Mouse (Mus musculus) hindbrain, embryonic 11.5 days (tissue): ENCODE data around the gene Pilrb1. TPM values are rescaled to one million over a fixed set of nuclear protein-coding genes. Genes with fewer than 3 reads are reported as not detected.

Source experiments
- ATAC-seq: fragments of 200-750 bp; cut with Nextera tagmentation; 2 replicates; pipeline ENCODE4 v1.8.0; 2017; ENCODE audit warnings: mild to moderate bottlenecking, moderate TSS enrichment, moderate library complexity; ENCODE audit not compliant: low FRiP score
- DNase-seq: peaks from one replicate; pipeline ENCODE4 v3.0.0-alpha.2; 2015; ENCODE audit warnings: low spot score
- H3K27ac ChIP-seq: fragments of 300-500 bp; sonication (generic); 2 replicates; pipeline ENCODE4 v1.5.1; 2014; ENCODE audit warnings: mild to moderate bottlenecking, low read depth, low read length
- H3K27me3 ChIP-seq: fragments of 300-500 bp; sonication (generic); 2 replicates; pipeline ENCODE4 v1.6.1; 2014; ENCODE audit warnings: mild to moderate bottlenecking, low read length, moderate library complexity, mixed read lengths; ENCODE audit not compliant: control insufficient read depth, insufficient read depth
- H3K36me3 ChIP-seq: fragments of 300-500 bp; sonication (generic); 2 replicates; pipeline ENCODE4 v1.6.1; 2014; ENCODE audit warnings: mild to moderate bottlenecking, low read length, moderate library complexity, mixed read lengths; ENCODE audit not compliant: control insufficient read depth, insufficient read depth
- H3K4me1 ChIP-seq: fragments of 300-500 bp; sonication (generic); replicated peaks from 2 replicates; pipeline ENCODE4 v1.6.1; 2014; ENCODE audit warnings: low read length, mixed read lengths; ENCODE audit not compliant: control insufficient read depth, insufficient read depth
- H3K4me2 ChIP-seq: fragments of 300-500 bp; sonication (generic); replicated peaks from 2 replicates; pipeline ENCODE4 v1.6.1; 2014; ENCODE audit warnings: mild to moderate bottlenecking, low read depth, low read length
- H3K4me3 ChIP-seq: fragments of 300-500 bp; sonication (generic); 2 replicates; pipeline ENCODE4 v1.5.1; 2014; ENCODE audit warnings: low read depth, low read length
- H3K9ac ChIP-seq: fragments of 300-500 bp; sonication (generic); 2 replicates; pipeline ENCODE4 v1.6.1; 2014; ENCODE audit warnings: low read depth, low read length
- H3K9me3 ChIP-seq: fragments of 300-500 bp; sonication (generic); 2 replicates; pipeline ENCODE4 v1.6.1; 2016; ENCODE audit warnings: low read length; ENCODE audit not compliant: control insufficient read depth
- WGBS: fragments of 180-500 bp; shearing (Covaris S2); extraction: QIAGEN DNeasy Blood & Tissue Kit; methylation state at CpG from one replicate; pipeline ENCODE4 v1.1.7; 2014; 5-methylcytosine and 5-hydroxymethylcytosine counted together
- polyA plus RNA-seq: library from polyadenylated mRNA; unstranded; fragments of >200 nt; fragmentation: Nextera tagmentation; extraction: Ambion mirVana; gene quantifications from 2 replicates; pipeline ENCODE4 v1.2.1, GENCODE M21; 2014

Gene Pilrb1
- polyA plus RNA-seq, 1 experiment from 2014 or later, result not detected

DNA sequence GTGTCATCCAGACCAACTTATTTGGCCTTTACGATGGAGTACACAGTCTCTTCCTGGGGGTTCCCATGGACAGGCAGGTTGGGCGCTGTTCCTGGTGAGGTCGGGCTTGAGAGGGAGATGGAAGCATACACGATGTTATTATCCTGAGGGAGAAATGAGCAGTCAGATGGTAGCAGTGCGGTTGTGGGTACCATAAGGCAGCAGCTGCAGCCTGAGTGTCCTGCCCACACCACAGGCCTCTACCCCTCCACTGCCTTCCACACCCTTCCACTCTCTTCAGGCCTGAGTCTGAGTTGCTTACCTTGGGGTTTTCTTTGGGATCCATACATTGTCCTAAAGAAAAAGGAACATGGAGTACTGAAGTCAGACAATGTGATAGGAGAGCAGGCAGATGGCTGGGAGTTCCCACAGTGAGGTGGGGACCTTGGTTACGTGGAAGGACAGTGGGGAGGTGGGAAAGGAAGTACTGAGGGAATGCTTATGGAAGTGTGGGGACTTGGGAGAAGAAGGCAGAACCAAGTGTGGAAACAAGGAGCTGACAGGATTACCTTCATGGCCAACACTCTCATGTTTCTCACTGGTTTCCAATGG is 34.4 kb downstream of the Pilrb1 start:
- Histone ChIP-seq H3K4me1 (no peaks in the 10 kb centered on the region), H3K4me3 (no peak overlapping the region), H3K9ac (no peak overlapping the region), H3K4me2 (no peak overlapping the region), H3K27ac (no peak overlapping the region), H3K27me3 (no peaks in the 10 kb centered on the region), H3K36me3 (no peaks in the 10 kb centered on the region), H3K9me3 (no peaks in the 10 kb centered on the region)
- DNase-seq, result no peak
- 88% methylated on average over 6 of the region's 6 CpGs for WGBS
- ATAC-seq, result no peak

DNA sequence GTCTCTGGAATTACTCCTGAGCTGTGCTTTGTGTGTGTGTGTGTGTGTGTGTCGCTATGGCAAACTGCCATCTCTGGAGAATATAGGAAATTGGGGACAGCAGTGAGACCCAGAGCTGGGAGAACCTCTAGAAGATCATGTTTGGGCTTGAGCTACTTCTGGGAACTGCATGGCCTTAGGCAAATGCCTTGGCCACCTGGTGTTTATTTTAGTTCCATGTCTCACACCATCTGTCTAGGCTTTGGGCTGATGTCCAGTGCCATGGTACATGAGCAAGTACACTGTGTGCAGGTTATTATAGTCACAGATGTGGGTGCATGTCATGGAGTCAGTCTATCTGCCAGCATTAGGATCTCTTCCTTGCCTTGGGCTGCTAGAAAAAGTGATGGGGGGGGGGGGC is 35.3 kb downstream of the Pilrb1 start:
- no peaks in the 10 kb centered on the region for H3K27me3 ChIP-seq
- H3K36me3 ChIP-seq, result no peaks in the 10 kb centered on the region
- H3K4me1 ChIP-seq, result no peaks in the 10 kb centered on the region
- DNase-seq, result no peak
- H3K9me3 ChIP-seq, result no peaks in the 10 kb centered on the region
- no peak overlapping the region for H3K9ac ChIP-seq
- whole genome bisulfite sequencing, result 77% methylated on average over 1 of the region's 1 CpGs
- H3K4me3 ChIP-seq, result no peak overlapping the region
- ATAC-seq, result no peak
- H3K27ac ChIP-seq, result no peak overlapping the region
- no peak overlapping the region for H3K4me2 ChIP-seq

DNA sequence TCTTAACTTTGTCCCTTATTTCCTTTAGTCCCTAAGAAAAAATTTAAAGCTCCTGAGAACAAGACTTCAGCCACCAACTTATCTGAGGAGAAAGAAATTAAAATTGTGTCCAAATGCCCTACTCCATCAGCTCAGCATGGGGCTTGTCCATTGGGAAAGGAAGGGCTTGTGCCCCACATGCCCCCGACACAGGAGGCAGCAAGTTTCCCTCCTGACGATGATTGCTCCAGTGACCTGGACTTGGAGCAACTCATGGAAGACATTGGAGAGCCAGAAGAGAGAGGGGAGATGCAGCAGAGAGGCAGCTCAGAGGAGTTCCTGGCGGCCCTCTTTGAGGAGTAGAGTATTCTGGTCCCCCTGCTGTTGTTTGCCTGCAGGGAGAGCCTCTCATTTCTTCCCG is 35.8 kb downstream of the Pilrb1 start:
- 65% methylated on average over 4 of the region's 4 CpGs for WGBS
- ATAC-seq (no peak), DNase-seq (no peak)
- H3K27me3 ChIP-seq, result no peaks in the 10 kb centered on the region
- H3K27ac ChIP-seq, result no peak overlapping the region
- no peak overlapping the region for H3K9ac ChIP-seq
- H3K4me1 ChIP-seq, result no peaks in the 10 kb centered on the region
- no peak overlapping the region for H3K4me3 ChIP-seq
- H3K4me2 ChIP-seq, result no peak overlapping the region
- H3K9me3 ChIP-seq, result no peaks in the 10 kb centered on the region
- no peaks in the 10 kb centered on the region for H3K36me3 ChIP-seq

DNA sequence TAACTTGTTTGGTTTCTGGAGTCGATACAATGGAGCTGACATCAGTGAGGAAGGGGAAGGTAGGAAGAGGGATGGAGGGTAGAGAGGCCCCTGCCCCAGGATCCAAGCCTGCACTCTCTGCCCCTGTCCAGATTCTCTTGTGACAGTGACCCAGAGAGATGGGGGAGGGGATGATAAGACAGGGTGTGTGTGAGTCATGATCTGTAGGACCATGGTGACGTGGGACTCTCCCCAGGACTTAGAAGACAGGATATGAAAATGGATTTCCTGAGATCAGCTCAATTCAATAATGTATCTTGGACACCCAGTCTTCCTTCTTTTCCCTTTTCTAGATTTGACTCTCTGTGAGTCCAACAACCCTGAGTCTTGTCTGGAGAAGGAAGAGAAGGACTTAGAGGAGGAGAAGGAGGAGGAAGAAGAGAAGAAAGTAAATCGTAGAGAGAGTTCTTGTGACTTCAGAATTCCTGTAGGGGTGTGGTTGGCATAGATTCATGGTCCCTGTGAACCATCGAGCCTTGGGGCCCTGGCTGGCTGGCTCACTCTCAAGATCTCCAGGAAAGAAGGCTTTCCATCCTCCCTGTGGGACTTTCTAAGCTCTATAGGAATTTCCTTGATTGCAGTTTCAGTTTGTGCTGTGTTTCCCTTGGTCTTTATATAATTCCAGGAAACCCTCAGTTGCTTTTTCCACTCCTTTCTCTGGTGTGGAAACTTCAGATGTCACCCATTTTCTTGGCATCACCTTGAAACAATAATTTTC is 40.3 kb downstream of the Pilrb1 start:
- no peak overlapping the region for H3K4me3 ChIP-seq
- no peaks in the 10 kb centered on the region for H3K9me3 ChIP-seq
- no peaks in the 10 kb centered on the region for H3K4me1 ChIP-seq
- no peaks in the 10 kb centered on the region for H3K27me3 ChIP-seq
- H3K4me2 ChIP-seq, result no peak overlapping the region
- no peak overlapping the region for H3K9ac ChIP-seq
- 81% methylated on average over 4 of the region's 4 CpGs for WGBS
- H3K36me3 ChIP-seq, result no peaks in the 10 kb centered on the region
- no peak overlapping the region for H3K27ac ChIP-seq
- no peak for DNase-seq
- no peak for ATAC-seq

DNA sequence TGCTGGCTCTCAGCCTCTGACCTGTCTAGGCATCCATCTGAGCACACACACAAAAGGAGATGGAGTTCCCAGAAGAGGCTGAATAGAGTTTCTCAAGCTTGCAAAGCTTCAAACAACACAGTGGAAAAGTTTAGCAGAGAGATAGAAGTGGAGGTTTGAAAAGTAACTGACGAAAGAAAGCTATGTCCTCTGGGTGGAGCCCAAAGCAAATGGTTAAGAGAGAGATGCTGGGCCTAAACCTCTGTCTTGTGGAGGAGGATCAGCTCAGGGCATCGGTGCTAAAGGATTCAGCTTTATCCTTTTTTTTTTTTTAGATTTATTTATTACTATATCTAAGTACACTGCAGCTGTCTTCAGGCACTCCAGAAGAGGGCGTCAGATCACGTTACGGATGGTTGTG is 49.6 kb downstream of the Pilrb1 start:
- no peaks in the 10 kb centered on the region for H3K4me1 ChIP-seq
- H3K9ac ChIP-seq, result no peak overlapping the region
- H3K4me2 ChIP-seq, result no peak overlapping the region
- 92% methylated on average over 5 of the region's 5 CpGs for WGBS
- H3K4me3 ChIP-seq, result no peak overlapping the region
- H3K36me3 ChIP-seq, result no peaks in the 10 kb centered on the region
- no peaks in the 10 kb centered on the region for H3K9me3 ChIP-seq
- H3K27ac ChIP-seq, result no peak overlapping the region
- ATAC-seq, result no peak
- no peaks in the 10 kb centered on the region for H3K27me3 ChIP-seq
- DNase-seq, result no peak

DNA sequence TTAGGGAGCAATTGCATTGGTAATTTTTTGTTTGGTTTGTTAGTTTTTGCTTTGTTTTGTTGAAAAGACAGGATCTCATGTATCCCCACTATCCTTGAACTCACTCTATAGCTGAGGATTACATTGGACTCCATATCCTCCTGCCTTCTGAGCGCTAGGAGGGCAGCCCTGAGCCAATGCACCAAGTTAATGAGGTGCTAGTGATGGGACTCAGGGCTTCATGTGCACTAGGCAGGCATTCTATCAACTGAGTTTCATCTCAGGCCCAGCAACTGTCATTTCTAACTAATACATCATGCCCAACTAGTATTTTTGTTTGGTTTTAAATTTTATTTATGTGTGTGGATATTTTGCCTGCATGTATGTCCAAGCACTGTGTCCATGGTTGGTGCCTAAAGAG is 51.7 kb downstream of the Pilrb1 start:
- 87% methylated on average over 1 of the region's 1 CpGs for WGBS
- no peak overlapping the region for H3K4me2 ChIP-seq
- no peak overlapping the region for H3K9ac ChIP-seq
- no peak overlapping the region for H3K27ac ChIP-seq
- H3K36me3 ChIP-seq, result no peaks in the 10 kb centered on the region
- DNase-seq, result no peak
- no peaks in the 10 kb centered on the region for H3K9me3 ChIP-seq
- no peaks in the 10 kb centered on the region for H3K4me1 ChIP-seq
- H3K4me3 ChIP-seq, result no peak overlapping the region
- no peaks in the 10 kb centered on the region for H3K27me3 ChIP-seq
- ATAC-seq, result no peak

Other genes with a start within 250 kb of the Pilrb1 start
- gene Pcolce, start 244.3 kb downstream of the Pilrb1 start, polyA plus RNA-seq, result 67.0 and 87.3 TPM in 2 replicates
- 0.15 and 0.27 TPM in 2 replicates for gene Fbxo24, start 229.1 kb downstream of the Pilrb1 start, polyA plus RNA-seq
- gene Lrch4, start 229.0 kb downstream of the Pilrb1 start, polyA plus RNA-seq, result 25.9 and 28.5 TPM in 2 replicates
- 5.0 and 6.3 TPM in 2 replicates for gene Gm20605, start 228.9 kb downstream of the Pilrb1 start, polyA plus RNA-seq
- 7.1 TPM in 2 replicates for gene Sap25, start 216.8 kb downstream of the Pilrb1 start, polyA plus RNA-seq
- gene Irs3, start 212.4 kb downstream of the Pilrb1 start, polyA plus RNA-seq, result 0.22 and 0.38 TPM in 2 replicates
- 13.7 TPM in 2 replicates for gene Agfg2, start 173.4 kb downstream of the Pilrb1 start, polyA plus RNA-seq
- gene Nyap1, start 116.5 kb downstream of the Pilrb1 start, polyA plus RNA-seq, result 2.9 and 5.3 TPM in 2 replicates
- gene Tsc22d4, start 112.4 kb downstream of the Pilrb1 start, polyA plus RNA-seq, result 56.4 and 64.0 TPM in 2 replicates
- gene Ppp1r35, start 79.3 kb downstream of the Pilrb1 start, polyA plus RNA-seq, result 64.9 and 78.4 TPM in 2 replicates
- gene Mepce, start 70.5 kb downstream of the Pilrb1 start, polyA plus RNA-seq, result 9.9 and 14.9 TPM in 2 replicates
- gene Zcwpw1, start 70.3 kb downstream of the Pilrb1 start, polyA plus RNA-seq, result 13.5 and 17.2 TPM in 2 replicates
- gene Pilra, start 21.8 kb downstream of the Pilrb1 start, polyA plus RNA-seq, result 0.22 and 0.97 TPM in 2 replicates
- not detected in 2 replicates for gene Pilrb2, start 13.7 kb upstream of the Pilrb1 start, polyA plus RNA-seq
- not detected in 2 replicates for gene Cyp3a13, start 63.5 kb upstream of the Pilrb1 start, polyA plus RNA-seq
- gene Gjc3, start 105.0 kb upstream of the Pilrb1 start, polyA plus RNA-seq, result 0.17 and 0.23 TPM in 2 replicates
- not detected in 2 replicates for gene Azgp1, start 123.4 kb upstream of the Pilrb1 start, polyA plus RNA-seq
- gene Smok3a, start 163.2 kb upstream of the Pilrb1 start, polyA plus RNA-seq, result not detected in 2 replicates
- not detected in 2 replicates for gene Smok3b, start 163.3 kb upstream of the Pilrb1 start, polyA plus RNA-seq
- gene Smok3c, start 195.1 kb upstream of the Pilrb1 start, polyA plus RNA-seq, result not detected in 2 replicates
- gene Zkscan1, start 227.0 kb upstream of the Pilrb1 start, polyA plus RNA-seq, result 32.5 and 39.4 TPM in 2 replicates